8 mouse cellular contexts compared by ENCODE assay signal in the genomic region with DNA sequence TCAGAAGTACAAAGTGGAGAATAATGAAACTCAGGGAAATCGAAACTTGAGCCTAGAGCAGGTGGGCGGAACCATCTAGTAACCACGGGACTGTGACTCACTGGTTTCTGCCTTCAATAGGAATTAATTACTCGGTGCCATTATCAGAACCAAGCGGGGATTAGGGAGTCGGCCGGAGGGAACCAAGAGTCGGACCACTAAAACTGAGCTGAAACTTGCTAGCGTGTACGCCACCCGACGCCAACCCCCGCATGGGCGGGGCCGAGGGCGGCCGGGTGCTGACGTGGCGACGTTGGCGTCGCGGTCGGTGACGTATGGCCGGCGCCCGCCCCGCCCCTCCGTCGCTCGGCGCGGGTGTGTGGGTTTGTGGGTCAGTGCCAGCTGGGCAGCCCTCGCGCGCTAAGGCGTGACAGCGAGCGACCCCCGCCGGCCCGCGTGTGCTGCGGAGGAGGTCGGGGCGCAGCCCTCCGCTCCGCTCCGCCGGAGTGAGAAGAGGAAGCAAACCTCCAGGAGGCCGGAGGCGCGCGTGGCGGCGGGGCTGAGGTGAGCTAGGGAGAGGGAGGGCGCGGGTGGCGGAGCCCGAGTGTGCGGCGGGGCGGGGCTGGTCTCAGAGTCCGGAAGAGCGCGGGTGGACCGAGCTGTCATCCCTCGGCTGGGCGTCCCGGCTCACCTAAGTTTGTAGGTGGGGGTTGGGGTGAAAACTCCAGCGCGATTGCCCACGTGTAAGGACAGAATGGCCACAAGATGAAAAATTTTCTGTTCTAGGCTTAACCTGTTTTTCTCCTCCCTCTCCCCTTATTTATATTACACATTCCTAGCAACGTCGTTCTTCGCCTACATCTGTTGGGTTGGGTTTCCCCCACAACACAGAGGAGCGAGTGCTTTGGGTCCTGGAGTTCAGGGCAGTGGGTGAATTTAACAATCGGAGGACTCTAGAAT. TPM values are rescaled to one million over a fixed set of nuclear protein-coding genes. Genes with fewer than 3 reads are reported as not detected.
DNase-seq lines count a peak whose midpoint lies in the region; ATAC-seq and TF ChIP-seq lines count a peak whose summit lies in the region.

A gene (plus strand): TSS at position 315 of the 939 bp plus-strand sequence.

- no peaks in the 10 kb centered on the region for H3K9me3 ChIP-seq in ES-Bruce4 (replicated peaks; ENCODE audit: control insufficient read depth, insufficient read depth, low read length, poor library complexity, severe bottlenecking)
- H3K9me3 ChIP-seq in forebrain, embryonic 14.5 days (replicated peaks; ENCODE audit: control insufficient read depth, low read length): no peaks in the 10 kb centered on the region
- H3K9me3 ChIP-seq in neural tube, embryonic 15.5 days (replicated peaks): no peaks in the 10 kb centered on the region

- 0 out of 2 replicates have a peak, but pooled peaks have one; percentile 5 for TF ChIP-seq EP300 in ES-Bruce4 (IDR thresholded peaks at IDR 0.05; ENCODE audit: insufficient read depth, low read depth, low read length)

- no peak for TF ChIP-seq CTCF in ES-Bruce4 (IDR thresholded peaks at IDR 0.05; ENCODE audit: low read depth, low read length)

- intact Hi-C loops in heart, postnatal 14 days (cut with DNase I): loop anchor here (5.0 kb wide), 1 partner anchor 300 kb away; a partner anchor contains a TSS

- peak within 1 kb of the TSS; percentile 98 for H3K4me3 ChIP-seq in ES-Bruce4 (ENCODE audit: low read depth, low read length)
- peak within 1 kb of the TSS; percentile 82 for H3K4me3 ChIP-seq in forebrain, embryonic 14.5 days (ENCODE audit: low read depth, low read length)
- peak within 1 kb of the TSS; percentile 86 for H3K4me3 ChIP-seq in neural tube, embryonic 15.5 days (replicated peaks)

- WGBS in forebrain, embryonic 14.5 days: under 1% methylated on average over 71 of the region's 79 CpGs
- WGBS in neural tube, embryonic 15.5 days: under 1% methylated on average over 79 of the region's 79 CpGs

- H3K36me3 ChIP-seq in ES-Bruce4 (ENCODE audit: control insufficient read depth, insufficient read depth, low read length, poor library complexity, severe bottlenecking): no peaks in the 10 kb centered on the region
- no peaks in the 10 kb centered on the region for H3K36me3 ChIP-seq in forebrain, embryonic 14.5 days (ENCODE audit: control insufficient read depth, insufficient read depth, low read length)
- H3K36me3 ChIP-seq in neural tube, embryonic 15.5 days: no peaks in the 10 kb centered on the region

- peak; percentile 98 for ATAC-seq in cerebellum, adult (ENCODE audit: insufficient number of reproducible peaks, low FRiP score, low TSS enrichment)
- peak; percentile 99 for ATAC-seq in forebrain, embryonic 14.5 days
- peak; percentile 100 for ATAC-seq in neural tube, embryonic 15.5 days (ENCODE audit: low FRiP score)

- H3K9ac ChIP-seq in ES-Bruce4 (ENCODE audit: low read depth, poor library complexity, severe bottlenecking): peak within 1 kb of the TSS; percentile 80
- H3K9ac ChIP-seq in forebrain, embryonic 14.5 days (ENCODE audit: low read length): peak within 1 kb of the TSS; percentile 79
- peak within 1 kb of the TSS; percentile 78 for H3K9ac ChIP-seq in neural tube, embryonic 15.5 days (replicated peaks)

- peak; percentile 77 for TF ChIP-seq POLR2A in ES-Bruce4 (IDR thresholded peaks at IDR 0.05; ENCODE audit: insufficient read depth, low read length)

- peak; percentile 91 for DNase-seq in forebrain, embryonic 14.5 days (ENCODE audit: low spot score)
- DNase-seq in heart, postnatal 14 days: peak; percentile 96
- DNase-seq in layer of hippocampus, adult 11-12 months (ENCODE audit: low spot score): peak; percentile 93
- DNase-seq in lung, adult 18-20 months: peak; percentile 90
- DNase-seq in testis, postnatal 14 days (ENCODE audit: low spot score): peak; percentile 91

- no peaks in the 10 kb centered on the region for H3K27me3 ChIP-seq in ES-Bruce4 (ENCODE audit: control insufficient read depth, insufficient read depth, low read length, poor library complexity, severe bottlenecking)
- no peaks in the 10 kb centered on the region for H3K27me3 ChIP-seq in forebrain, embryonic 14.5 days (replicated peaks; ENCODE audit: control insufficient read depth, insufficient read depth, low read length)
- no peaks in the 10 kb centered on the region for H3K27me3 ChIP-seq in neural tube, embryonic 15.5 days (replicated peaks)

- H3K27ac ChIP-seq in ES-Bruce4 (ENCODE audit: insufficient read depth, low read length): peak within 1 kb of the TSS; percentile 66; the same call in 1 of the 2 replicates
- peak within 1 kb of the TSS; percentile 77 for H3K27ac ChIP-seq in forebrain, embryonic 14.5 days (ENCODE audit: low read depth, low read length)
- H3K27ac ChIP-seq in neural tube, embryonic 15.5 days (replicated peaks): peak within 1 kb of the TSS; percentile 90

- no peaks in the 10 kb centered on the region for H3K4me1 ChIP-seq in ES-Bruce4 (ENCODE audit: control insufficient read depth, insufficient read depth, low read length)
- H3K4me1 ChIP-seq in forebrain, embryonic 14.5 days (ENCODE audit: control insufficient read depth, insufficient read depth, low read length): no peaks in the 10 kb centered on the region
- peaks cover 4% of the 10 kb centered on the region; the same call in 1 of the 2 replicates for H3K4me1 ChIP-seq in neural tube, embryonic 15.5 days

- peak within 1 kb of the TSS; percentile 60 for H3K4me2 ChIP-seq in forebrain, embryonic 14.5 days (ENCODE audit: low read length)
- peak within 1 kb of the TSS; percentile 64 for H3K4me2 ChIP-seq in neural tube, embryonic 15.5 days

RNA-seq across cellular contexts. Expression of the gene that starts here (rescaled TPM):
- 38.8 and 39.1 TPM in 2 replicates for polyA plus RNA-seq in ES-Bruce4 (2011; ENCODE audit: insufficient read depth, insufficient read length, low read depth, missing spikeins)
- 15.0 and 19.0 TPM in 2 replicates for polyA plus RNA-seq in forebrain, embryonic 14.5 days (2014; fragmentation: Nextera tagmentation; extraction: Ambion mirVana)
- 10 to 100 TPM; 13.5 to 14.2 TPM for total RNA-seq in heart, postnatal 14 days (2021)
- 15.5 and 15.7 TPM in 2 replicates for polyA plus RNA-seq in neural tube, embryonic 15.5 days (2015; fragmentation: Nextera tagmentation; extraction: Ambion mirVana)

Comparison
In these comparisons a context has a peak if more than half of its experiments do, and no peak if none do; other contexts are left out.
1. Peak in every context shown above with its lines: DNase-seq, ATAC-seq, H3K4me3 ChIP-seq and H3K27ac ChIP-seq.